Mouse (Mus musculus): ENCODE measurements at regions not wholly inside any gene's neighbourhood (a gene's known extent, or its start where the extent isn't known, plus 50 kb on each side); places are given as distances from the start of the nearest gene placed in this dataset.

DNA sequence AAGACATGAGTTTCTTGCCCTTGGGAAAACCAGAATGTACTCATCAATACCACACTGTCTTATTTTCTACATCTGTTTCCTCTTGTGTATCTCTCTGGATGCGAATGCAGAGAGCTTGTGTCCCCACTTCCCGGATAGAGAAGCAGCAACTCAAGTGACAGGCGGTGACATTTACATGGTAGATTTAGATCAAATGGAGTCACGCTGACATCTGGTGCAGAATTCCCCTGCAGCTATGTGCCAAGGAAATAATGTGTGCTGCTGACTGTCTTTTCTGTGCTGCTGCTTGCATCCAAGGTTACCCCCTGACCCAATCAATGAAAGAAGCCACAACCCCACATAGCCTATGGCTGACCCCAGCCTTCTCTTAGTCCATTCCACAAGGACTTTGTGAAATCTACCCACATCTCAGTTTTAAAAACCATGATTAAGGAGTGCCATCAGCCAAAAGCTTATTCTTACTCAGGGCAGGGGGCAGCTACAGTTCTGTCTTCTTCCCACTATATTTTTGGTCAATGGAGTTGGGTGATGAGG, 69.2 kb upstream of the Sstr4 start:
- H3K4me1 ChIP-seq = peaks cover 27% of the 10 kb centered on the region
- 26% methylated on average over 4 of the region's 4 CpGs for WGBS
- no peak overlapping the region for H3K4me3 ChIP-seq
- peak; percentile 27 for DNase-seq (ENCODE audit: low spot score)
- no peaks in the 10 kb centered on the region for H3K36me3 ChIP-seq (replicated peaks)
- no peaks in the 10 kb centered on the region for H3K9me3 ChIP-seq
- no peaks in the 10 kb centered on the region for H3K27me3 ChIP-seq (replicated peaks; ENCODE audit: low read depth, poor library complexity, severe bottlenecking)
- H3K27ac ChIP-seq (replicated peaks) = peak overlapping the region; percentile 1; the same call in 1 of the 2 replicates

DNA sequence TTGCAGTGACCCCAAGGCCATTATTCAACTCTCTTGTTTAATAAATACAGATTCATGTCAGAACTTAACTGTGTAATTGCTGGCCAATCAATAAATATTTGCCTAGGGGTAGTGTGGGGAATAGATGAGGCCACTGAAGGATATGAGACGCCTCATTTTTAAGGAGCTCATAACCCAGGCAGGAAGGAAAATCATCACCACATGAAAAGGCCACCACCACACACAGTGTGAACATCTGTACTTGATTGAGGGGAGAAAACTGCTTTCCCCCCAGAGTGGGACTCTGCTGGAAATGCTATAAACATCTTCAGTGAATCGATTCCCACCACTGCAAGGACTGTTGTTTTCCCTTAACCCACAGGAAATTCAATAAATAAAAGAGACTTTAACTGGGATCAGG, 68.7 kb upstream of the Sstr4 start:
- Histone ChIP-seq H3K9me3 (no peaks in the 10 kb centered on the region), H3K4me3 (no peak overlapping the region), H3K27ac (replicated peaks) (no peak overlapping the region), H3K27me3 (replicated peaks; ENCODE audit: low read depth, poor library complexity, severe bottlenecking) (no peaks in the 10 kb centered on the region), H3K36me3 (replicated peaks) (no peaks in the 10 kb centered on the region), H3K4me1 (peaks cover 27% of the 10 kb centered on the region)
- 33% methylated on average over 2 of the region's 2 CpGs for WGBS
- peak; percentile 50 for DNase-seq (ENCODE audit: low spot score)

DNA sequence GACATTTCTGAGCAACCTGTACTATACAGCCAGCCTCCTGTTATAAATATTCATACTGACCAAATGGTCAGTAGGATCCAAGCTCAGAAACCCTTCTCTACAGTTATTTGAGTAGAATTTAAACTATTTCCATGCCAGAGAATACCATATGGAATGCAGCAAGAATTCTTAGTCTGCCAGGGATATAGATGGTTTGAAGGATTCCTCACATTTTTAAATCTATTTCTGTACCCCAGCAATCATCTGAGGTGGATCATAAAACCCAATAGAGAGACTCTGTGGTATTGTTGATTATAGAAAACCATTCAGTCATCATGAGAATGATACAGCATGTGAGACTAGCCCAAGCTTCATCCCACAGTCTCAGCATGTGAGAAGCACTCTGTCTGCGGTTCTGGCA, 67.6 kb upstream of the Sstr4 start:
- no peaks in the 10 kb centered on the region for H3K36me3 ChIP-seq (replicated peaks)
- no peaks in the 10 kb centered on the region for H3K9me3 ChIP-seq
- 77% methylated on average over 1 of the region's 1 CpGs for WGBS
- H3K27ac ChIP-seq (replicated peaks) = no peak overlapping the region; the same call in 1 of the 2 replicates
- DNase-seq (ENCODE audit: low spot score) = no peak
- H3K4me3 ChIP-seq = no peak overlapping the region
- peaks cover 27% of the 10 kb centered on the region for H3K4me1 ChIP-seq
- no peaks in the 10 kb centered on the region for H3K27me3 ChIP-seq (replicated peaks; ENCODE audit: low read depth, poor library complexity, severe bottlenecking)

DNA sequence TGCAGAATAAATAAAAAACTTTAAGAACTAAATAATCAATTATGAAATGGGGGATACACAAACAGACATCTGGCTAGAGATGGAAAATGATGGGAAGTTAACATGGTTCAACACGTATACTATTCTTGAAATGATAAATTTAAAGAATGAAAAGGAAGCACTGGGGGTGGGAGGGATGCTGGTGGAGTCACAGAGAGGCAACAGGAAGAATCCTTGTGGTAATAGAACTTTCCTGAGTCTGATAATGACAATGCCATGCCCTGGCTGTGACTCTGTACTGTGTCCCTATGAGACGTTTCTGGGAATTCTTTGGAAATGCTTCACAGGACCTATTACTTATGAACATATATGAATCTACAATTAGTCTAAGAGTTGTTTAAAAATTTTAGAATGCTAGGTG, 64.8 kb upstream of the Sstr4 start:
- DNase-seq (ENCODE audit: low spot score) = no peak
- no peaks in the 10 kb centered on the region for H3K36me3 ChIP-seq (replicated peaks)
- no peak overlapping the region for H3K4me3 ChIP-seq
- 87% methylated on average over 2 of the region's 2 CpGs for WGBS
- peaks cover 24% of the 10 kb centered on the region for H3K4me1 ChIP-seq
- no peaks in the 10 kb centered on the region for H3K27me3 ChIP-seq (replicated peaks; ENCODE audit: low read depth, poor library complexity, severe bottlenecking)
- no peak overlapping the region for H3K27ac ChIP-seq (replicated peaks)
- H3K9me3 ChIP-seq = no peaks in the 10 kb centered on the region

DNA sequence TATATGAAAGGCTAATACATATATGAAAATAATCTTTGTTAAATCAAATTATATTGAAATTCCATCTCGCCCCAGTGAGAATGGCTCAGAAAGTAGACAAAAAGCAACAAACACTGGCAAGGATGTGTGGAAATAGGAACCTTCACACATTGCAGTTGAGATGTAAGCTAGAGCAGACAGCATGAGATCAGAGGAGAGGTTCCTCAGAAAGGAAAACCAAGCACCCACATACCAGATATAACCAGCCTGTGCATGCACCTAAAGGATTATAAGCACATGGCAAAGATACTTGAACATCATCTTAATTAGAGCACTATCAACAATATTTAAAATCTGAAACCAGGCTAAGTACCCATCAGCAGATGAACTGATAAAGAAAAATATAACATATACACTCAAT, 60.6 kb upstream of the Sstr4 start:
- Histone ChIP-seq H3K27ac (replicated peaks) (no peak overlapping the region), H3K4me3 (no peak overlapping the region), H3K4me1 (no peaks in the 10 kb centered on the region; the same call in 1 of the 2 replicates), H3K36me3 (replicated peaks) (no peaks in the 10 kb centered on the region), H3K27me3 (replicated peaks; ENCODE audit: low read depth, poor library complexity, severe bottlenecking) (no peaks in the 10 kb centered on the region), H3K9me3 (no peaks in the 10 kb centered on the region)
- WGBS = 89% methylated on average over 1 of the region's 1 CpGs
- DNase-seq (ENCODE audit: low spot score) = no peak

DNA sequence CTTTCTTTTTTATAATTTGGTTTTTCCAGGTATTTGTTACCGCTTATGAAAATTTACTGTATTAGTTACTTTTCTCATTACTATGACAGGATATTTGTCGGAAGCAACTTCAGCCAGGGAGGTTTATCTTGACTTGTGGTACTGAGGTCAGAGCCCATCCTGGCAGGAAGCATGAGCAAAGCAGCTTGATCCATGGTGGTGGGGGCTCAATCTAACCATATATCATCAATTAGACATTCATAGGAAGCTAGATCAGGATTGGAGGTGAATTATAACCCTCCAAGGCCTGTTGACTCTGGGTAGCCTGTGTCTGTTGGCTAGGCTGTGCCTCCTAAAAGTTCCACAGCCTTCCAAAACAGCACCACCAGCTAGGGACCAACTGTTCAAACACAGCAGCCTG, 58.5 kb upstream of the Sstr4 start:
- DNase-seq (ENCODE audit: low spot score) = no peak
- no peaks in the 10 kb centered on the region; the same call in 1 of the 2 replicates for H3K4me1 ChIP-seq
- 85% methylated on average over 2 of the region's 2 CpGs for WGBS
- H3K27ac ChIP-seq (replicated peaks) = no peak overlapping the region
- no peak overlapping the region for H3K4me3 ChIP-seq
- no peaks in the 10 kb centered on the region for H3K36me3 ChIP-seq (replicated peaks)
- H3K27me3 ChIP-seq (replicated peaks; ENCODE audit: low read depth, poor library complexity, severe bottlenecking) = no peaks in the 10 kb centered on the region
- no peaks in the 10 kb centered on the region for H3K9me3 ChIP-seq

DNA sequence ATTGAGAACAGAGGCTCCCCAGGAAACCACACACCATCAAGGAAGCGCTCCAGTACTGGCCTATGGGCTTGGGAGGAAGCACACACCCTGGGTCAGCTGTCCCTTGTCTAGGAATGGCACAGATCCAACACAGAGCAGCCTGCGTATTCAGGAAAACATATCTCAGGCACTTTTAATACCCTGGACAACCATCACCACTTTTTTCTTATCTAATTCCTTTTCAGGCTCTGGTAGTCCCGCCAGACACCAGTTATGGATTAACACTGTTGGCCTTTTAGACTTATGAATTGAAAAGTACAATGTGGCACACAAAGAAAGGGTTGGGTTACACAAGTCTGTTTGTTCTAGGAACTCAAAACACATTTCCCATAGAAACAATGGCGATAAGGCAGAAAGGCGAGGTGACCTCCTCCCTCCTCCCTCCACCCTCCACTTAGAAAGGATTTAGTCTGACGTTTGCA, 56.8 kb upstream of the Sstr4 start:
- H3K4me3 ChIP-seq = no peak overlapping the region
- 52% methylated on average over 6 of the region's 6 CpGs for WGBS
- no peak for DNase-seq (ENCODE audit: low spot score)
- H3K9me3 ChIP-seq = no peaks in the 10 kb centered on the region
- no peaks in the 10 kb centered on the region; the same call in 1 of the 2 replicates for H3K4me1 ChIP-seq
- no peaks in the 10 kb centered on the region for H3K27me3 ChIP-seq (replicated peaks; ENCODE audit: low read depth, poor library complexity, severe bottlenecking)
- no peaks in the 10 kb centered on the region for H3K36me3 ChIP-seq (replicated peaks)
- no peak overlapping the region for H3K27ac ChIP-seq (replicated peaks)

DNA sequence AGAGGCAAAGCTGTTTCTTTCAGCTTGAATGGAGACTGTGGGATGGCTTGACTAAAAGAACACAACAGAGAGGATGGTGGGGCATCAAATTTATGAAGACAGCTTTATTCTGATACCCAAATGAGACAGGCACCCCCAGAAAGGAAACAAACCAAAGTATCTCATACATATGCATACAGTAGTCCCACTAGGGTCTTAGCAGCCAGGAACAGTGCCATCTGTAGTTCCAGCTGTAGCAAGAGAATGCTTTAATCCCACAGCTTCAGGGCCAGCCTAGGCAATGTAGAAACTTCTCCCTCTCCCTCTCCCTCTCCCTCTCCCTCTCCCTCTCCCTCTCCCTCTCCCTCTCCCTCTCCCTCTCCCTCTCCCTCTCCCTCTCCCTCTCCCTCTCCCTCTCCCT, 56.2 kb upstream of the Sstr4 start:
- Histone ChIP-seq H3K36me3 (replicated peaks) (no peaks in the 10 kb centered on the region), H3K27ac (replicated peaks) (no peak overlapping the region), H3K27me3 (replicated peaks; ENCODE audit: low read depth, poor library complexity, severe bottlenecking) (no peaks in the 10 kb centered on the region), H3K4me1 (no peaks in the 10 kb centered on the region; the same call in 1 of the 2 replicates), H3K4me3 (no peak overlapping the region), H3K9me3 (no peaks in the 10 kb centered on the region)
- no peak for DNase-seq (ENCODE audit: low spot score)

DNA sequence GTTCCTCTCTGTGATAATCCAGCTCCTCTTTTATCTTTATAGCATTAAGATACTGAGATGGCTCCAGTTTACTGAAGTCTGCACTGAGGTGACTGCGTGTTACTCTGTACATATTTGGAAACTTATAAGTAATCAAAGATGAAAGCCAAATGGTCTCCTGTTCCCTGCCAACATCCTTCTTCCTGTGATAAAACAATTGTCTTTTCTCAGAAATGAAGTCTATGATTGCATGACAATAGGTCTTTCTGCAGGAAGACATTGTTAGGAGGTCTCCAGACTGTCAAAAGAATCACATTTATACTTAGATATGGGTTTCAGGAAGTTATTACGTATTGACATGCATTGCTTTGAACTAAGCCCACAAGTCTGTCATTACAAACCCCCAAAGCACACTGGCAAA, 51.0 kb upstream of the Sstr4 start:
- DNase-seq (ENCODE audit: low spot score) = no peak
- Histone ChIP-seq H3K9me3 (no peaks in the 10 kb centered on the region), H3K27me3 (replicated peaks; ENCODE audit: low read depth, poor library complexity, severe bottlenecking) (no peaks in the 10 kb centered on the region), H3K27ac (replicated peaks) (no peak overlapping the region), H3K4me3 (no peak overlapping the region), H3K4me1 (0 out of 2 replicates have a peak, but pooled peaks cover 5% of the 10 kb centered on the region), H3K36me3 (replicated peaks) (no peaks in the 10 kb centered on the region)
- WGBS = 86% methylated on average over 2 of the region's 2 CpGs

Measured in embryonic facial prominence, embryonic 10.5 days (tissue).